Comparison of ENCODE assay signal across 8 mouse cellular contexts in the genomic region with DNA sequence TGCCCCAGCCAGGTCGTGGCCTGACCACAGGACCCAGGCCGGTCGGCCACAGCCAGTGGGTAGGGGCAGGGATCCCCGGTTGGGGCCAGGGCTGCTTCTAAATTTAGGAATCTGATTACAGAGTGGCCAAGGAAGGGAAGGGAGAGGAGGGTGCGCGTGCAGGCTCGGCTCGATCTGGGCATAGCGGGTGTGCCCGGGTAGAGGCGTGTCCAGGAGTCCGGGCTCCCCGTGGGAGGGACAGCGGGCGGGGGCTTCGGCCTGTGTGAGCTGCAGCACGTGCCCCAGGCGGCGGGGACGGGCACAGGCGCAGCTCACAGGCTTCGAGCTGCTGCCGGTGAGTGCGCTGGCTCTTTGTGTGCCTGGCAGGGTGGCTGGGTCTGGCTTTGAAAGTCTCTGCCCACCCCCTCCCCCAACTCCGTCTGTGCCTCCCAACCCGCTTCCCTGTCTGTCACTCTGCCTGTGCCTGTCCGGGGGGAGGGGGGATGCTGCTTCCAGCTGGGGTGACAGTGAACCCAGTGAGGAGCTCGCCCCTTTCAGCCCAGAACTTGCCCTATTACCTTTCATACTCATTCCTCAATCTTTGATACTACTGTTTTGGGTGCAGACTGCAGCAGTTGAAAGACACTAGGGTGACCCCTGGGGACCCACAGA. TPM values are rescaled to one million over a fixed set of nuclear protein-coding genes. Genes with fewer than 3 reads are reported as not detected.
DNase-seq lines count a peak whose midpoint lies in the region; ATAC-seq and TF ChIP-seq lines count a peak whose summit lies in the region.

A gene (plus strand): TSS at position 235 of the 651 bp plus-strand sequence.

- H3K9me3 ChIP-seq in hindbrain, embryonic 15.5 days, result no peaks in the 10 kb centered on the region
- H3K9me3 ChIP-seq in stomach, embryonic 15.5 days, result no peaks in the 10 kb centered on the region

- intact Hi-C loops in left cerebral cortex, postnatal 25 days (cut with DNase I), result no loop called here

- H3K27ac ChIP-seq in cerebellum, adult 2 months (ENCODE audit: insufficient read depth, low read length), result no peak within 1 kb of the TSS
- no peak within 1 kb of the TSS for H3K27ac ChIP-seq in brown adipose tissue, adult 24 weeks (replicated peaks; ENCODE audit: low read depth, low read length)
- peak within 1 kb of the TSS; percentile 93 for H3K27ac ChIP-seq in hindbrain, embryonic 15.5 days (replicated peaks)
- H3K27ac ChIP-seq in stomach, embryonic 15.5 days, result peak within 1 kb of the TSS; percentile 88

- peaks cover 29% of the 10 kb centered on the region for H3K4me1 ChIP-seq in cerebellum, adult 2 months (ENCODE audit: control insufficient read depth, insufficient read depth, low read length)
- H3K4me1 ChIP-seq in brown adipose tissue, adult 24 weeks (ENCODE audit: control insufficient read depth, insufficient read depth, insufficient read length, low read length), result peaks cover 10% of the 10 kb centered on the region
- peaks cover 71% of the 10 kb centered on the region for H3K4me1 ChIP-seq in hindbrain, embryonic 15.5 days (replicated peaks)
- peaks cover 51% of the 10 kb centered on the region for H3K4me1 ChIP-seq in stomach, embryonic 15.5 days

- ATAC-seq in hindbrain, embryonic 15.5 days (ENCODE audit: low FRiP score, low read depth), result peak; percentile 35
- peak; percentile 13 for ATAC-seq in megakaryocyte progenitor cell, adult 5-6 weeks (replicated peaks; ENCODE audit: poor library complexity)
- peak; percentile 37 for ATAC-seq in stomach, embryonic 15.5 days (ENCODE audit: insufficient read depth, low FRiP score, low read depth)

- peak within 1 kb of the TSS; percentile 89 for H3K9ac ChIP-seq in hindbrain, embryonic 15.5 days
- H3K9ac ChIP-seq in stomach, embryonic 15.5 days, result peak within 1 kb of the TSS; percentile 64

- WGBS in cerebellum, adult 2 months, result 22% methylated on average over 28 of the region's 28 CpGs
- WGBS in hindbrain, embryonic 15.5 days, result 1% methylated on average over 27 of the region's 28 CpGs
- 7% methylated on average over 26 of the region's 28 CpGs for whole genome bisulfite sequencing in stomach, embryonic 15.5 days

- no peak for TF ChIP-seq CTCF in cerebellum, adult 2 months (IDR thresholded peaks at IDR 0.05; ENCODE audit: borderline replicate concordance, insufficient read depth, low read depth, low read length)

- no peak for TF ChIP-seq POLR2A in cerebellum, adult 2 months (IDR thresholded peaks at IDR 0.05; ENCODE audit: borderline replicate concordance, insufficient read depth, low read length)

- DNase-seq in cerebellum, adult 2 months, result peak; percentile 32 to 41
- no peak for DNase-seq in cerebellum, adult 11 months
- peak; percentile 55 to 72 for DNase-seq in gastrocnemius, adult 8-10 months (ENCODE audit: low spot score in 2 of 2)
- DNase-seq in left cerebral cortex, postnatal 25 days (ENCODE audit: low spot score in 2 of 2), result peak in 1 of 2 experiments; percentile 58

- H3K4me2 ChIP-seq in hindbrain, embryonic 15.5 days, result peak within 1 kb of the TSS; percentile 82
- peak within 1 kb of the TSS; percentile 80 for H3K4me2 ChIP-seq in stomach, embryonic 15.5 days

- peaks cover 9% of the 10 kb centered on the region for H3K36me3 ChIP-seq in hindbrain, embryonic 15.5 days
- H3K36me3 ChIP-seq in stomach, embryonic 15.5 days, result 0 out of 2 replicates have a peak, but pooled peaks cover 7% of the 10 kb centered on the region

- peak within 1 kb of the TSS; percentile 41 for H3K4me3 ChIP-seq in cerebellum, adult 2 months (replicated peaks; ENCODE audit: insufficient read depth, low read depth, low read length)
- peak within 1 kb of the TSS; percentile 71 for H3K4me3 ChIP-seq in brown adipose tissue, adult 24 weeks (ENCODE audit: insufficient read depth, low read depth, low read length)
- H3K4me3 ChIP-seq in hindbrain, embryonic 15.5 days, result peak within 1 kb of the TSS; percentile 86
- H3K4me3 ChIP-seq in stomach, embryonic 15.5 days (replicated peaks), result peak within 1 kb of the TSS; percentile 71

- H3K27me3 ChIP-seq in cerebellum, adult 2 months (ENCODE audit: control insufficient read depth, insufficient read depth, low read length), result no peaks in the 10 kb centered on the region
- H3K27me3 ChIP-seq in hindbrain, embryonic 15.5 days, result no peaks in the 10 kb centered on the region
- H3K27me3 ChIP-seq in stomach, embryonic 15.5 days (replicated peaks), result no peaks in the 10 kb centered on the region

RNA-seq across cellular contexts. Expression of the gene that starts here (rescaled TPM):
- 8.7 and 9.2 TPM in 2 replicates for polyA plus RNA-seq in cerebellum, adult 2 months (2012; rRNA removed)
- polyA plus RNA-seq in brown adipose tissue, adult 24 weeks (2012; ENCODE audit: insufficient read depth, insufficient read length, missing spikeins), result 1.0 and 7.8 TPM in 2 replicates
- total RNA-seq in gastrocnemius, adult 8-10 months (2022), result 1 to 10 TPM; 1.8 to 4.2 (median 2.1) TPM
- 24.0 and 32.1 TPM in 2 replicates for polyA plus RNA-seq in hindbrain, embryonic 15.5 days (2015; fragmentation: Nextera tagmentation; extraction: Ambion mirVana)
- 10 to 100 TPM; 13.8 to 15.3 TPM for total RNA-seq in left cerebral cortex, postnatal 25 days (2021)
- 0.99 and 1.2 TPM in 2 replicates for total RNA-seq in megakaryocyte progenitor cell, adult 5-6 weeks (2015)
- total RNA-seq in megakaryocyte progenitor cell, adult 5-6 weeks (2017), result 1.2 and 2.7 TPM in 2 replicates
- 13.4 and 15.0 TPM in 2 replicates for polyA plus RNA-seq in stomach, embryonic 15.5 days (2015; fragmentation: Nextera tagmentation; extraction: Ambion mirVana)

Comparison
In these comparisons a context has a peak if more than half of its experiments do, and no peak if none do; other contexts are left out.
1. H3K27ac ChIP-seq: peak in hindbrain, embryonic 15.5 days (single experiment) and stomach, embryonic 15.5 days (single experiment); none in cerebellum, adult 2 months (single experiment) and brown adipose tissue, adult 24 weeks (single experiment).
2. Peak in every context shown above with its lines, with median percentiles within 50 percentile points of each other: H3K4me3 ChIP-seq and ATAC-seq.